ENCODE assay signal across 27 mouse cellular contexts in the genomic region with DNA sequence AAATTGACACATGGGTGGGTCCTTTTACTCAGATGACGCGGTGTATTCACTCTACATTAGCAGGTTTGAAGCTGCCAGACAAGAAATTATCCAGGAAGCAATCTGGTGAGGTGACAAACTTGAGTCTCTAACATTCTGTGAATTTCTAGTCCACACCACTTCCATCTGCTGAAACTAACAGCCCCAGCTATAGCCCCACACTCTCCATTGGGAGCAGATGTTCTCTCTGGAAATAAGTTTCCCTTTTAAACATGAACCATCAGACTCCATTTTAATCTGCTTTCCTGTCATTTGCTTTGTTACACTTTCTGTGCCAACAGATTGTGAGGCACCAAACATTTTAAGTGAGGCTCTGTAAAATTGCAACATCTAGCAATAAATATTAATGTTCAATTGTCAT.
A peak's percentile ranks its signal among the peaks of the same experiment; 100 is the strongest.
DNase-seq lines count a peak whose midpoint lies in the region; ATAC-seq and TF ChIP-seq lines count a peak whose summit lies in the region.
"Had no signal": no experiment of that assay in that cellular context is flagged by ENCODE, and none has a peak within 500 bp of the region (broad histone marks: within the 10 kb centered on the region; RNA-seq: fewer than 3 reads in every experiment).

No protein-coding gene starts in this region.

- no peak overlapping the region for H3K9ac ChIP-seq in forebrain, embryonic 15.5 days (replicated peaks)
- H3K9ac ChIP-seq in forebrain, embryonic 12.5 days: no peak overlapping the region
- H3K9ac ChIP-seq in forebrain, postnatal 0 days: no peak overlapping the region
- H3K9ac ChIP-seq: embryonic facial prominence, embryonic 12.5 days; embryonic facial prominence, embryonic 15.5 days; heart, embryonic 13.5 days; hindbrain, embryonic 14.5 days had no signal

- H3K27ac ChIP-seq in forebrain, embryonic 15.5 days (replicated peaks): no peak overlapping the region
- no peak overlapping the region for H3K27ac ChIP-seq in forebrain, embryonic 12.5 days
- H3K27ac ChIP-seq in left cerebral cortex, adult 2 months: no peak overlapping the region
- H3K27ac ChIP-seq in forebrain, postnatal 0 days (ENCODE audit: low read depth, low read length): no peak overlapping the region
- no peak overlapping the region for H3K27ac ChIP-seq in gastrocnemius, adult 2 months
- H3K27ac ChIP-seq: embryonic facial prominence, embryonic 12.5 days; embryonic facial prominence, embryonic 15.5 days; heart, adult 2 months; heart, embryonic 10.5 days; heart, embryonic 13.5 days; hindbrain, embryonic 14.5 days; hindbrain, postnatal 0 days had no signal

- H3K4me3 ChIP-seq in forebrain, embryonic 15.5 days: no peak overlapping the region
- no peak overlapping the region for H3K4me3 ChIP-seq in forebrain, embryonic 12.5 days (replicated peaks)
- H3K4me3 ChIP-seq in left cerebral cortex, adult 2 months: no peak overlapping the region
- no peak overlapping the region for H3K4me3 ChIP-seq in forebrain, postnatal 0 days (ENCODE audit: low read depth, low read length)
- no peak overlapping the region for H3K4me3 ChIP-seq in gastrocnemius, adult 2 months
- H3K4me3 ChIP-seq: embryonic facial prominence, embryonic 12.5 days; embryonic facial prominence, embryonic 15.5 days; heart, adult 2 months; heart, embryonic 10.5 days; heart, embryonic 13.5 days had no signal

- WGBS in forebrain, embryonic 15.5 days: 55% methylated on average over 2 of the region's 2 CpGs
- WGBS in forebrain, embryonic 12.5 days: 92% methylated on average over 2 of the region's 2 CpGs
- WGBS in forebrain, postnatal 0 days: 63% methylated on average over 2 of the region's 2 CpGs

- no peaks in the 10 kb centered on the region for H3K36me3 ChIP-seq in forebrain, embryonic 15.5 days
- no peaks in the 10 kb centered on the region for H3K36me3 ChIP-seq in forebrain, embryonic 12.5 days (replicated peaks)
- no peaks in the 10 kb centered on the region for H3K36me3 ChIP-seq in forebrain, postnatal 0 days (ENCODE audit: insufficient read depth)
- H3K36me3 ChIP-seq: embryonic facial prominence, embryonic 12.5 days; embryonic facial prominence, embryonic 15.5 days; heart, embryonic 10.5 days; heart, embryonic 13.5 days had no signal

- peak; percentile 3 to 14 for DNase-seq in left cerebral cortex, postnatal 14 days (ENCODE audit: low spot score in 2 of 2)
- no peak for DNase-seq in left cerebral cortex, adult 2 months (ENCODE audit: extremely low spot score in 1 of 2, low spot score in 2 of 2)
- peak; percentile 76 for DNase-seq in brain, embryonic 14.5 days (ENCODE audit: low read depth)
- peak; percentile 15 for DNase-seq in forebrain, postnatal 0 days
- no peak for DNase-seq in lung, adult 18-20 months
- no peak for DNase-seq in gastrocnemius, adult 2 months
- DNase-seq: adrenal gland, adult 2 months; adrenal gland, postnatal 14 days; cerebellum, adult 18-20 months; cerebellum, adult 9-10 months; cerebellum, postnatal 14 days; gastrocnemius, postnatal 10 days; gastrocnemius, postnatal 36 days; heart, adult 2 months; heart, postnatal 14 days; heart, postnatal 4 days had no signal

- ATAC-seq in forebrain, embryonic 15.5 days (replicated peaks): peak; percentile 80
- no peak for ATAC-seq in forebrain, embryonic 12.5 days (ENCODE audit: low FRiP score)
- peak; percentile 48 for ATAC-seq in forebrain, postnatal 0 days
- ATAC-seq: CD4-positive, CD25-positive, alpha-beta regulatory T cell, adult 4 months; hindbrain, postnatal 0 days; inflammation-experienced regulatory T-cells, adult 6 months; intestine, embryonic 16.5 days had no signal

- no peak for TF ChIP-seq CTCF in left cerebral cortex, adult 2 months (IDR thresholded peaks at IDR 0.05)
- no peak for TF ChIP-seq CTCF in brain, embryonic 14.5 days (IDR thresholded peaks at IDR 0.05; ENCODE audit: borderline replicate concordance, extremely low read depth, insufficient read depth, insufficient read length)
- no peak for TF ChIP-seq CTCF in forebrain, postnatal 0 days (IDR thresholded peaks at IDR 0.05; ENCODE audit: low read depth)
- TF ChIP-seq CTCF in gastrocnemius, adult 2 months (IDR thresholded peaks at IDR 0.05): no peak

- TF ChIP-seq POLR2A in brain, embryonic 14.5 days (IDR thresholded peaks at IDR 0.05; ENCODE audit: borderline replicate concordance, extremely low read depth, insufficient read depth, insufficient read length, poor library complexity, severe bottlenecking): no peak

- no peaks in the 10 kb centered on the region for H3K27me3 ChIP-seq in forebrain, embryonic 15.5 days
- H3K27me3 ChIP-seq in forebrain, embryonic 12.5 days: peaks cover 4% of the 10 kb centered on the region; the same call in 1 of the 2 replicates
- H3K27me3 ChIP-seq in forebrain, postnatal 0 days (ENCODE audit: insufficient read depth, low read length): no peaks in the 10 kb centered on the region
- H3K27me3 ChIP-seq: embryonic facial prominence, embryonic 12.5 days; embryonic facial prominence, embryonic 15.5 days; heart, embryonic 13.5 days had no signal

- H3K9me3 ChIP-seq in forebrain, embryonic 15.5 days: no peaks in the 10 kb centered on the region
- no peaks in the 10 kb centered on the region for H3K9me3 ChIP-seq in forebrain, embryonic 12.5 days
- no peaks in the 10 kb centered on the region for H3K9me3 ChIP-seq in forebrain, postnatal 0 days (ENCODE audit: low read length)
- H3K9me3 ChIP-seq: embryonic facial prominence, embryonic 12.5 days; embryonic facial prominence, embryonic 15.5 days; heart, embryonic 10.5 days; heart, embryonic 13.5 days had no signal

- no peaks in the 10 kb centered on the region for H3K4me1 ChIP-seq in forebrain, embryonic 15.5 days
- no peaks in the 10 kb centered on the region for H3K4me1 ChIP-seq in forebrain, embryonic 12.5 days
- no peaks in the 10 kb centered on the region for H3K4me1 ChIP-seq in forebrain, postnatal 0 days (ENCODE audit: insufficient read depth)
- H3K4me1 ChIP-seq: embryonic facial prominence, embryonic 12.5 days; embryonic facial prominence, embryonic 15.5 days; heart, embryonic 10.5 days; heart, embryonic 13.5 days had no signal

- H3K4me2 ChIP-seq in forebrain, embryonic 15.5 days (replicated peaks): no peak overlapping the region
- no peak overlapping the region for H3K4me2 ChIP-seq in forebrain, embryonic 12.5 days
- no peak overlapping the region for H3K4me2 ChIP-seq in forebrain, postnatal 0 days (ENCODE audit: low read depth)
- H3K4me2 ChIP-seq: embryonic facial prominence, embryonic 12.5 days; embryonic facial prominence, embryonic 15.5 days; heart, embryonic 13.5 days; hindbrain, embryonic 14.5 days had no signal

- intact Hi-C loops in left cerebral cortex, postnatal 14 days (cut with DNase I): no loop called here
- intact Hi-C loops in left cerebral cortex, adult 2 months (cut with DNase I): no loop called here
- intact Hi-C loops in gastrocnemius, adult 2 months (cut with DNase I): no loop called here

Comparison
In these comparisons a context has a peak if more than half of its experiments do, and no peak if none do; other contexts are left out.
1. DNase-seq: peak in left cerebral cortex, postnatal 14 days (2 of 2), brain, embryonic 14.5 days (single experiment) and forebrain, postnatal 0 days (single experiment); none in left cerebral cortex, adult 2 months (0 of 2), lung, adult 18-20 months (0 of 2) and gastrocnemius, adult 2 months (single experiment).